Mouse (Mus musculus) thymus, adult 2 months (tissue): ENCODE measurements around the gene Ankfy1.

Experiments used
- CTCF ChIP-seq: fragments of 200-500 bp; IDR thresholded peaks from 2 replicates; pipeline ENCODE4 v1.5.1; 2012; ENCODE audit warnings: mild to moderate bottlenecking, control low read depth, low read length, moderate library complexity, borderline replicate concordance; ENCODE audit not compliant: control insufficient read depth, poor library complexity, insufficient read depth; ENCODE audit errors: extremely low read depth
- POLR2A ChIP-seq: fragments of 200-500 bp; IDR thresholded peaks from 2 replicates; pipeline ENCODE4 v1.6.1; 2012; ENCODE audit warnings: mild to moderate bottlenecking, low read length, control low read depth, moderate library complexity; ENCODE audit not compliant: control insufficient read depth, poor library complexity, insufficient read depth; ENCODE audit errors: extremely low read depth

DNA sequence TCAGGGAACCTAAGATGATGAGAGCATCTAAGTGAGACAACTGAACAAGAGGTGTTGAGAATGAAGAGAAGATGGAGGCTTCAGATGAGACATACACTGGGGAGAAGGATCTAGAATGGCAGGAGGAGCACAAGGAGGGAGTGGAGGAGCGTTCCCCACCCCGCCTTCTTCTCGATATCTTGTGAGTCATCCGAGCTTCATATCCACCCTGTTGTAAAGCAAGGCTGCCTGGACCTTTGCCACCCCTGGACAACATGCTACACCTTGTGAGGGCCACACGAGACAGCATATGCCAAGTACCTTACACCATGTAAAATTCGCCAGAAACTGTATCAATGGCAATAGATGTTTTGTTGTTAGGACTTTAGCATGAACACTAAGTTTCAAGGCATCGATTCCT, 131.2 kb downstream of the Ankfy1 start:
- TF ChIP-seq CTCF (no peak), POLR2A (no peak)
